Mouse (Mus musculus): Measurements from ENCODE around the gene Atxn2. TPM values are rescaled to one million over a fixed set of nuclear protein-coding genes. Genes with fewer than 3 reads are reported as not detected.
A peak's percentile ranks its signal among the peaks of the same experiment; 100 is the strongest.

Gene Atxn2
- total RNA-seq, 1 experiment from 2014 or later, result 24.4 TPM

- ATAC-seq (replicated peaks; ENCODE audit: insufficient number of reproducible peaks, low FRiP score, low TSS enrichment, poor library complexity, severe bottlenecking), result no peak
Measured at GRCm38 (mm10) chr5:121825606-121826005, 114.5 kb downstream of the Atxn2 start.

DNA sequence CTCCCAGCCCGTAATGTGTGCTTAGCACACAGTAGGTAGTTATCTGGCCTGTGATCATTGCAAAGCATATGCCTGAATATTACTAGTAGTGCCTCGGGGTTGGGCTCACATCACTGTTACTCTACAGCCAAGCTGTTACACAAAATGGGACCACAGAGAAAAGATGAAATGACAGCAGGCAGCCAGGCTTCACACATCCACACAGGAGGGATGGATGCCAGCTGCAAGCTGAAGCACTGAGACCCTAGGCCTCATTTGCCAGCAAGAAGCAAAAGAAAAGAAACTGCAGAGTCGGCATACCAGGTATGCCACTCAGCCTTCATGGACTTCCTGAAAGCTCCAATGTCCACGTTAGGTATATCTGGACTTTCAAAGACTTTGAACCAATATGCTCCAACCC is 116.7 kb downstream of the Atxn2 start:
- ATAC-seq (replicated peaks; ENCODE audit: insufficient number of reproducible peaks, low FRiP score, low TSS enrichment, poor library complexity, severe bottlenecking), result no peak

GRCm38 (mm10) chr5:121828491-121829432 is 117.6 kb downstream of the Atxn2 start:
- ATAC-seq (replicated peaks; ENCODE audit: insufficient number of reproducible peaks, low FRiP score, low TSS enrichment, poor library complexity, severe bottlenecking), result no peak

DNA sequence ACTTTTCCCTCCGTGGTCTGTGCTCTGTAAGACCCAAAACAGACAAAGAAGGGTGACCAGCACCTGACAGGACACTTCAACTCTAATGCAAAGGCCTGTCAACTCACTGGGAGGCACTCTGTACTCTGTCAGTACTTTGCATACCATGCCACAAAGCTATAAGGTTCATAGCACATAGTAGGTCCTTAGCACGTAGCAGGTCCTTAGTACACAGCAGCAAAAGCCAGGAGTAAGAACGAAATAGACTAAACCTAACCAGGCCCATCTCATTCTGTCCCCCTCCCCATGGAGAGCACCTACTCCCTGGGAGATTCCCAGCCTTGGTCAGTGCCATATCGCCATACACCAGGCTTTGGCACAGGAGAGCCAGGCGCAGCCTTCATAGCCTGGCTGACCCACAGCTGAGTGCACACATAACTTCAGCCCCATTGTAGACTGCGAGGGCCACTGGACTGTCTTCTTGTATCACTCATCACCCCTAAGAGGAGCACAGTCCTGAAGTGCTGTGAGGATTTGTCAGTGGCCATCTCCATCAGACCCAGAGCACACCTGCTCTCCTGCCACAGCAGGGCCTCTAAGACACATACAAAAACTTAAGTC is 120.0 kb downstream of the Atxn2 start:
- no peak for ATAC-seq (replicated peaks; ENCODE audit: insufficient number of reproducible peaks, low FRiP score, low TSS enrichment, poor library complexity, severe bottlenecking)

- no peak for ATAC-seq (replicated peaks; ENCODE audit: insufficient number of reproducible peaks, low FRiP score, low TSS enrichment, poor library complexity, severe bottlenecking)
Measured at GRCm38 (mm10) chr5:121832376-121833155, 121.4 kb downstream of the Atxn2 start.

DNA sequence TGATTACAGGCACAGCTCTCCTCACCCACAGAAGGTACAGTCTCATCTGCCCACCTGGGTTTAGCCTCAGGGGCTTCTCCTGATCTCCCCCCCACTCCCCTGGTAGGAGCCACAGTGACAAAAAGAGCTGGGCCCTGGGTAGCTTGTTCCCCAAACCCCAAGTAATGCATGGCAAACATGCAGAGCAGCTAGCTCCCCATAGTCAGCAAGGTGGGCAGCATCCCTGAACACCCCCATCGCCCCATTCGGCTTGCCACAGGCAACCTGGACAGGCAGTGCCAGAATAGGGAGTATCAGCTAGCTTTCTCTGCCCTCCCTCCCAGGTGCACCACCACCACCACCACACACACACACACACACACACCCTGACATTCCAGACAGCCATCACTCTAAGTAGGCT is 122.0 kb downstream of the Atxn2 start:
- no peak for ATAC-seq (replicated peaks; ENCODE audit: insufficient number of reproducible peaks, low FRiP score, low TSS enrichment, poor library complexity, severe bottlenecking)

DNA sequence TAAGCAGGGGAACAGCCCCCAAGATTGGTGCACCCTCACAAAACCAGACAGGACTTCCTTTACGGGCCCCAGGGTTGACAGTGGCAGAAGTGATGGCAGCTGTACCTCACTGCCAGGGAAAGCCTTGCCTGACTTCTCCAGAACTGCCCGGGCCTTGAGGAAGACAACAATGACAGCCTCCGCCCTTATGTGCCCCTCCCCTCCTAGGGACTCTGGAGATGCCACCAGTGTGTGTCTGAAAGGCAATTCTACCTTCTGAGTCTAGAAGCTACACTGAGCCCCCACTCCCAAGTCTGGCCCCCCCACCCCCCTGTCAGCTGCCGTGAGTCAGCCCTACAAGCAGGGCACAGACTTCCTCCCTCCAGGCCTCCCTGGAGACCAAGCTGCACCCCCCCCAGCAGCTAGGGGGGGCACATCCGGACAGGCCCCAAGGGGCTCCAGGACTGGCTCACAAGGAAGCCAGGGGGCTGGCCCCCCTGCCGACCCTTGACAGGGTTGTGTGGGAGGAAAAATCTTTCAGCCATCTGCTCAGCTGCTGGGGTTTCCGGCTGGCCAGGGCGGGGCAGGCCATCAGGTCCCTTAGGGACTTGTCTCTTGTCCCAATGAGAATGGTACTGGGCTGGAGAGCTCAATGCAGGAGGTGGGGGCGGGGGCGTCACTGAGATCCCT is 122.6 kb downstream of the Atxn2 start:
- ATAC-seq (replicated peaks; ENCODE audit: insufficient number of reproducible peaks, low FRiP score, low TSS enrichment, poor library complexity, severe bottlenecking), result no peak

GRCm38 (mm10) chr5:121834241-121834606 is 123.1 kb downstream of the Atxn2 start:
- ATAC-seq (replicated peaks; ENCODE audit: insufficient number of reproducible peaks, low FRiP score, low TSS enrichment, poor library complexity, severe bottlenecking), result no peak

DNA sequence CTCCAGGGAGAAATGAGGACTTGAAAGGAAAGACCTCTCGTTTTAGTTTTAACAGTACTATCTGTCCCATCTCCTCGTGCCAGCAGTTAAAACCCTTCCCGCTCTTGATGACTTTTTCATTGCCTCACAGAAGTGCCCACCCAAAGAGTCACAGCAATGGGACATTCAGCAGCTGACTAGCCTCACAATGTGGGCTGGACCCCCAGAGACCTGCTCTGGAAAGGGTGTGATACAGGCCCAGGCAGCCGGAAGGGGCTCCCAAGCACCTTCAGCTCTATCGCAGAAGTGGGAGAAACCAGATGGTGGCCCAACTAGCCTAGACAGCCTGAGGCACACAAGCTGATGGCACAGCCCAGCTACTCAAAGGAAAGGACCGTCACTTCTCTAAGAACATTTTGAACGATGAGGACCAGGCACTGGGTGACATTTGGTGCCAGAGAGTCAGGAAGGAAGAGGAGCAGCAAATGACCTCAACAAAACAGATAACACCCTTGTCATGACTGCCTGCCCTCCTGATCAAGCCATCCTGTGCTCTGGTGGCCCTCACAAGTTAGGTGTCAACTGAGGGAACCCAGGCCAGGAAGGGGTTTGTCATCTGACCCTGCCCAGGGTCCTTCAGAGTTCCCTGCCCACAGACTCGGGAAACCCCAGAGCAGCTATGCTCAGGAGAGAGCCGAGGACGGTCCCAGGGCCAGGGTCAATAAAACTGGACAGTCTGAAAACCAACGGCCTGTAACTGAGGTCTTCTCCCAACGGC is 124.0 kb downstream of the Atxn2 start:
- no peak for ATAC-seq (replicated peaks; ENCODE audit: insufficient number of reproducible peaks, low FRiP score, low TSS enrichment, poor library complexity, severe bottlenecking)

- ATAC-seq (replicated peaks; ENCODE audit: insufficient number of reproducible peaks, low FRiP score, low TSS enrichment, poor library complexity, severe bottlenecking), result peak; percentile 36
Measured at GRCm38 (mm10) chr5:121835949-121836691, 125.0 kb downstream of the Atxn2 start.

GRCm38 (mm10) chr5:121836692-121837415 is 125.7 kb downstream of the Atxn2 start:
- peak; percentile 51 for ATAC-seq (replicated peaks; ENCODE audit: insufficient number of reproducible peaks, low FRiP score, low TSS enrichment, poor library complexity, severe bottlenecking)

- 0 out of 2 replicates have a peak, but pooled peaks have one; percentile 0 for ATAC-seq (replicated peaks; ENCODE audit: insufficient number of reproducible peaks, low FRiP score, low TSS enrichment, poor library complexity, severe bottlenecking)
Measured at GRCm38 (mm10) chr5:121837441-121838340, 126.6 kb downstream of the Atxn2 start, which contains the start of gene Sh2b3. Sh2b3 (minus strand) TSS chr5:121837646.

DNA sequence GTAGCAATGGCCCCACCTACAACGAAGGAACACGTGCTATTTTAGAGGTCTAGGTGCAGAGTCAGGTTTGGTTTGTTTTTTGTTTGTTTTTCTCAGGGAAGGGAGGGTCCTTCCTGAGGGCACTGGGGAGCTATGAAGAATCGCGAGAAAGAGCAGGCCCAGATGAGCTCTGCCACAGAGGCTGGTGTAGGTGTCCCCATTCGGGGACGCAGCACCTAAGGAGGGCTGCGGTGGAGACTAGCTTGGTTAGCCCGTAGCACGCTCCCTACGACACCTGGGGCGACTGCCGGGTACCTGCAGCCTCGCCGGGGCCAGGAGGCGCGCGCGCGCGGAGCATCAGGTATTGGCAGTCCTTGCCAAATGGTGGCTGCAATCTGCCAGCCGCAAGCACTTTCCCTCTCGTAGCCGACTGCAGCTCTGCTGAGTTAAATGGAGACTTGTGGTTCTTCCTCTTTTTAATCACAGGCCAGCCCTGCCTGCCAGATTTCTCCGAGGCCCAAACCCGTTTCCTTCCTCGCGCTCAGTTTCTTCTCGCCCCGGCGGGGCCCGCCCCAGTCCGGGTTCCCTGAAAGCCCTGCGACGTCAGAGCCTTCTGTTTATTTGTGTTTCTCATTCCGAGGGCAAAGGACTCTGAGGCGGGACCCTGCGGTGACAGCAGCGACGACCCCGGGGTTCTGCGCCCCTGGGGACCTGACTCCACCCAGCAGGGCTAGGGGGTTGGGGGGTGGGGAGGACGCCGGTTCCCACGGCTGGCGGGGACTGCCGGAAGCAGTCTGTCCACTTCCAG is 127.4 kb downstream of the Atxn2 start:
- peak; percentile 13 for ATAC-seq (replicated peaks; ENCODE audit: insufficient number of reproducible peaks, low FRiP score, low TSS enrichment, poor library complexity, severe bottlenecking)

DNA sequence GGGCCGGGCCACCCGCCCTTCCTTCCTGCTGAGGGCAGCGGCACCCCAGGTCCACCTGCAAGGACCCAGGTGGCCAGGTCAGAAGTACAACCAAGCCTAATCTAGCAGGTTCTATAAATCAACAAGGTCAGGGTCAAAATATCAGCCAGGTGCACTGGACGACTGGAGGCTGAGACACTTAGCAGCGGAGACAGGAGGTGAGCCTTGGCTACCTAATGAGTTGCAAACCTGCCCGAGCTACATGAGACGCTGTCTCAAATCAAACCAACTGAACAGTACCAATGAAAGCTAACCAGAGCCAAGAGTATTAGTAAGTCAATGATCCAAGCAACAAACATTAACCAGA is 128.0 kb downstream of the Atxn2 start:
- no peak for ATAC-seq (replicated peaks; ENCODE audit: insufficient number of reproducible peaks, low FRiP score, low TSS enrichment, poor library complexity, severe bottlenecking)

DNA sequence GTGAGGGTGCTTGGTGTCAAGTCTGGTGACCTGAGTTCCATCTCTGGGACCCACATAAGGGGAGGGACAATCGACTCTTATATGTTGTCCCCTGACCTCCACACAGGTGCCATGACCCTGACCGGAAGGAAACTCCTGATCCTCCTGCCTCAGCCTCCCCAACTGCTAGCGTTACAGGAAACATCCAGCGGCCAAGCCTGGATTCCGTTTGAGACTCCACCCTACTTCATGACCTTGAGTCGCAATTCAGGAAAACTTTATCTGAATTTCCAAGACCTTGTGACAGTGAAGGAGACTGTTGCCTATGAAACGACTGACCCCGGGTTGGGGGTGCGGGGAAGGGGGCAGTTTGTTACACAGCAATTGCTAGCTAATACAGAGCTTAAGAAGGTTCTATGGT is 130.4 kb downstream of the Atxn2 start:
- no peak for ATAC-seq (replicated peaks; ENCODE audit: insufficient number of reproducible peaks, low FRiP score, low TSS enrichment, poor library complexity, severe bottlenecking)
